Mouse (Mus musculus) midbrain, postnatal 0 days (tissue): ENCODE data around the gene Mmp21. TPM values are rescaled to one million over a fixed set of nuclear protein-coding genes. Genes with fewer than 3 reads are reported as not detected.
A peak's percentile ranks its signal among the peaks of the same experiment; 100 is the strongest.

Experiments used
- ATAC-seq: fragments of 200-750 bp; cut with Nextera tagmentation; 2 replicates; pipeline ENCODE4 v1.8.0; 2017; ENCODE audit warnings: moderate number of reproducible peaks, mild to moderate bottlenecking, moderate TSS enrichment, moderate library complexity; ENCODE audit not compliant: low FRiP score
- DNase-seq: peaks from one replicate; pipeline ENCODE4 v3.0.0-alpha.2; 2015; ENCODE audit warnings: low spot score
- H3K27ac ChIP-seq: fragments of 300-500 bp; sonication (generic); 2 replicates; pipeline ENCODE4 v1.5.1; 2014; ENCODE audit warnings: low read depth, mild to moderate bottlenecking, low read length, mixed read lengths
- H3K27me3 ChIP-seq: fragments of 300-500 bp; sonication (generic); 2 replicates; pipeline ENCODE4 v1.6.1; 2014; ENCODE audit warnings: low read length, control low read depth, mixed read lengths; ENCODE audit not compliant: insufficient read depth
- H3K36me3 ChIP-seq: fragments of 300-500 bp; sonication (generic); 2 replicates; pipeline ENCODE4 v1.6.1; 2014; ENCODE audit warnings: low read length, control low read depth, mixed read lengths; ENCODE audit not compliant: insufficient read depth
- H3K4me1 ChIP-seq: fragments of 300-500 bp; sonication (generic); 2 replicates; pipeline ENCODE4 v1.6.1; 2014; ENCODE audit warnings: mild to moderate bottlenecking, control low read depth, antibody characterized with exemption, low read length, mixed read lengths; ENCODE audit not compliant: insufficient read depth
- H3K4me2 ChIP-seq: fragments of 300-500 bp; sonication (generic); 2 replicates; pipeline ENCODE4 v1.6.1; 2014; ENCODE audit warnings: low read depth, mild to moderate bottlenecking, low read length, mixed read lengths; ENCODE audit not compliant: poor library complexity, severe bottlenecking
- H3K4me3 ChIP-seq: fragments of 300-500 bp; sonication (generic); 2 replicates; pipeline ENCODE4 v1.5.1; 2014; ENCODE audit warnings: low read depth, mild to moderate bottlenecking, low read length, moderate library complexity
- H3K9ac ChIP-seq: fragments of 300-500 bp; sonication (generic); replicated peaks from 2 replicates; pipeline ENCODE4 v1.6.1; 2014; ENCODE audit warnings: mild to moderate bottlenecking, low read length, moderate library complexity, mixed read lengths; ENCODE audit not compliant: poor library complexity, severe bottlenecking
- H3K9me3 ChIP-seq: fragments of 300-500 bp; sonication (generic); 2 replicates; pipeline ENCODE4 v1.6.1; 2016; ENCODE audit warnings: low read length, control low read depth
- CTCF ChIP-seq: IDR thresholded peaks from 2 replicates; pipeline ENCODE4 v1.5.1; 2016; ENCODE audit warnings: antibody characterized with exemption, mild to moderate bottlenecking
- WGBS: fragments of 180-500 bp; shearing (Covaris S2); extraction: QIAGEN DNeasy Blood & Tissue Kit; methylation state at CpG from one replicate; pipeline ENCODE4 v1.1.7; 2014; 5-methylcytosine and 5-hydroxymethylcytosine counted together
- polyA plus RNA-seq: library from polyadenylated mRNA; unstranded; fragments of >200 nt; fragmentation: Nextera tagmentation; extraction: Ambion mirVana; gene quantifications from 2 replicates; pipeline ENCODE4 v1.2.1, GENCODE M21; 2015
- total RNA-seq: library from RNA; depleted of rRNA; stranded (reverse); fragments of >200 nt; gene quantifications from 2 replicates; pipeline ENCODE4 v1.2.3, GENCODE M21; 2014; rRNA removed

The Mmp21 gene
- total RNA-seq (0.09 TPM in 1 of 2 replicates, not detected in the other), polyA plus RNA-seq (not detected in 2 replicates)

DNA sequence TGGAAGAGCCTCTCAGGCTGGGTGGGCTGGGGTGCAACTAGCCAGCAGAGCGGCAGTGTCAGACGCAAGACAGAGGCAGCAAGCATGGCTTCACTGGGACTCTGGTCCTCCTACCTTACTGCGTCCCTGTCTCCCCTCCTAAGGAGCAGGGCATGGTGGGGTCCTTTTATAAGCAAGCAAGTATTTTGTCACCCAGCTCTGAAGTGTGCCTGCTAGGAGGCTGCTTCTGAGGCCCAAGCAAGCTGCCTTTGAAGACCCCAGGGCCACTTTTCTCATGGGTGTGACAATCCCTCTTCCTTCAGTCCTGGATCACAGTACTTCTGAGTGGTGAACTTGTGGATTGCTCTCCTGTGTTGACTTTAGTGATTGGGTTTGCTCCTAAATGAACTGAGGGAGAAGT lies at the start of gene Mmp21:
Mmp21 (minus strand) TSS at position 101 of the 400 bp plus-strand sequence.
- DNase-seq (no peak), ATAC-seq (no peak)
- no peak within 1 kb of the TSS for H3K9ac ChIP-seq
- H3K4me1 ChIP-seq: no peaks in the 10 kb centered on the region
- WGBS: 90% methylated on average over 3 of the region's 3 CpGs
- no peak within 1 kb of the TSS for H3K27ac ChIP-seq
- no peaks in the 10 kb centered on the region for H3K27me3 ChIP-seq
- H3K4me3 ChIP-seq: no peak within 1 kb of the TSS
- 0 out of 2 replicates have a peak, but pooled peaks cover 4% of the 10 kb centered on the region for H3K9me3 ChIP-seq
- no peaks in the 10 kb centered on the region; the same call in 1 of the 2 replicates for H3K36me3 ChIP-seq
- no peak for TF ChIP-seq CTCF
- no peak within 1 kb of the TSS for H3K4me2 ChIP-seq

DNA sequence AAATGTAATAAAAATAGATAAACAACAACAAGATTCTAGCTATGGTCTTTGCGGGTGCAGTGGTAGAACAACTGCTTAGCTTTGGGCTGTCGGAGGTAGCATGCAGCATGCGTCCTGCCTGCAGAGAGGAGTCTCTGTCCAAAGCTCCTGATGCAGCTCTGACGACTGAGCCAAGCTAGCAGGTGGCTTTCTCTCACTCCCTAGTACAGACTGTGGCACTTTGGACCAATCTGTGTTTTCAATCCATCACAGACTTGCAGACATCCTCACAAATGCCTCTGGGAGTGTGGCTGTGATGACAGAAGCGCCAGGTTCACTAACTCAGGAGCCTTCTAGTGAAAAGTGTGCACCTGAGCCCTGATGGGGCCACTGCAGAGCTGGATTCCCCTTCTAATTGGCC lies 49.5 kb upstream of the Mmp21 start:
- DNase-seq (no peak), ATAC-seq (no peak)
- WGBS: 80% methylated on average over 5 of the region's 5 CpGs
- no peaks in the 10 kb centered on the region for H3K9me3 ChIP-seq
- peaks cover 25% of the 10 kb centered on the region for H3K36me3 ChIP-seq
- no peak overlapping the region for H3K9ac ChIP-seq
- H3K27ac ChIP-seq: no peak overlapping the region
- no peak overlapping the region for H3K4me3 ChIP-seq
- H3K4me2 ChIP-seq: no peak overlapping the region
- no peaks in the 10 kb centered on the region for H3K27me3 ChIP-seq
- TF ChIP-seq CTCF: no peak
- no peaks in the 10 kb centered on the region for H3K4me1 ChIP-seq

DNA sequence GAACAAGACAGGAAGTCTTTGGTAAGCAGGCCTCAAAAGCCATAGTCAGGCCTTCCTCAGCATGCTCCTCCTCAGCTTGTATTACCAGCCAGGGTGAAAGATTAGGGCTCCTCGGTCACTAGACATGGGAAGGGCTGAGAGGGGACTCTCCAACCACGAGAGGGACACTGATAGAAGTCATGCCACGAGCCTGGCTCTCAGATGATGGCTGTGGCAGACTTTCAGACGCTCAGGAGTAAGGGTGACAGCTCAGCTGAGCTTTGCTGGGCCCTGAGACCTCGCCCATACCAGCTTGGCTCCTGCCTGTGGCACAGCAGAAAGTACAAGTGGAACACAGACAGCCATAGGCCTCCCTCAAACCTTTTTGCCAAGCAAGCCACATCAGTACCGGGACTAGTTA lies 47.2 kb upstream of the Mmp21 start:
- Histone ChIP-seq H3K27ac (no peak overlapping the region), H3K36me3 (peaks cover 34% of the 10 kb centered on the region), H3K9me3 (no peaks in the 10 kb centered on the region), H3K4me3 (no peak overlapping the region), H3K4me1 (no peaks in the 10 kb centered on the region), H3K9ac (0 out of 2 replicates have a peak overlapping the region, but pooled peaks have one; percentile 19), H3K27me3 (no peaks in the 10 kb centered on the region), H3K4me2 (no peak overlapping the region)
- DNase-seq (no peak), ATAC-seq (no peak)
- 91% methylated on average over 6 of the region's 6 CpGs for WGBS
- no peak for TF ChIP-seq CTCF

DNA sequence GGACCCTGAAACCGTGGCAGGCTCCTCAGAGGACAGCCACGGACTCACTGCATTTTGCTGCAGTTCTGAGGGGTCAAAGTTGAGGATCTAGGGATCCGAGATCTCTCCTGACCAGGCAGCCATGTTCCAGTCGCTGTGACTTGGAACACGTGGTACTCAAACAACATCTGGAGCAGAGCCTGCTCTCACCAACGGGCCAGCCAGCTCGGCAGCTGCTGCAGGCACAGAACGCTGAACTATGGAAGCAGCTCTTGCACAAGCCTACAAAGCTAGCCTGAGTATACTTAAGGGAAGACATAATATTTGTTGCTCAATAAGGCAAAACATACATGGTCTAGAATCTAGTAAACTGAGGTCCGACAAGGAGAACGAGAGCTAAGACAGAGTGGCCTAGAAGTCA lies 45.7 kb upstream of the Mmp21 start:
- ATAC-seq: no peak
- Histone ChIP-seq H3K36me3 (peaks cover 44% of the 10 kb centered on the region), H3K27me3 (no peaks in the 10 kb centered on the region), H3K4me2 (no peak overlapping the region), H3K9me3 (no peaks in the 10 kb centered on the region), H3K9ac (no peak overlapping the region), H3K4me3 (no peak overlapping the region), H3K4me1 (no peaks in the 10 kb centered on the region), H3K27ac (no peak overlapping the region)
- no peak for DNase-seq
- no peak for TF ChIP-seq CTCF
- 84% methylated on average over 10 of the region's 10 CpGs for WGBS

DNA sequence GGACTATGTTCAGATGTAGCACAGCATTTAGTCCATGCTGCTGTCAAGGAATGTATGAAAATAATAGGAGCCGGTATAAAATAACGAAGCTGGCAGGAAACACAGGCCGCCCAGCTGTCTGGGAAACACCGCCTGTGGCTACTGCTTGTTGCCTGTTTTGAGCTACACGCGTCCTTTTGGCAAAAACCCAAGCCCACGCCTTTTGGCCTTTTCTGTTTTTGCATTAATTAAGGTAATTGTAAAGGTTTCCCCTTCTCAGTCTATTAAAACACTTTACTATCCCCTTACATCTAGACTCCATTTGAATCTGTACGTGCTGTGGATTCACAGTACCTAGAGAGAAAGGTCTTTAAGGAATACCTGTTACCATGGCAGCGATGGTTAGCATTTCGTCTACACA lies 45.0 kb upstream of the Mmp21 start:
- peak; percentile 36 for DNase-seq
- no peak overlapping the region for H3K9ac ChIP-seq
- H3K4me3 ChIP-seq: no peak overlapping the region
- H3K27me3 ChIP-seq: no peaks in the 10 kb centered on the region
- H3K4me1 ChIP-seq: no peaks in the 10 kb centered on the region
- no peak overlapping the region for H3K27ac ChIP-seq
- TF ChIP-seq CTCF: no peak
- no peak overlapping the region for H3K4me2 ChIP-seq
- 70% methylated on average over 10 of the region's 10 CpGs for WGBS
- no peaks in the 10 kb centered on the region for H3K9me3 ChIP-seq
- peaks cover 51% of the 10 kb centered on the region for H3K36me3 ChIP-seq
- no peak for ATAC-seq

DNA sequence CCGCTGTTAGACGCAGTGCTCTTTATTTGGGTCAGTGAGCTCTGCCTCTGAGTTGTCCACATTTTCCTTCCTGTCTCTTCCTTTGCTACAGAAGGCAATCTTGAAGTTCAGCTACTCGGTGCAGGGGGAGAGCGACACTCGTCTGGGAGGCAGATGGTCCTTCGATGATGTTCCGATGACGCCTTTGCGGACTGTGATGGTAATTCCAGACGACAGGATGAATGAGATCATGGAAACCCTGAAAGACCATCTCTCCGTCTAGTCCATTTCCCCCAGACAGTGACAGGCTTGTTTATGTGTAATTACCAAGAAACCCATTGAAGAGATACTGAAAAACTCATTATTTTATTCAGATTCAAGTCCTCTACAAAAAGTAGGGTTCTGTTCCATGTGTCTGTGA lies 40.8 kb upstream of the Mmp21 start:
- Histone ChIP-seq H3K27me3 (no peaks in the 10 kb centered on the region), H3K4me3 (no peak overlapping the region), H3K36me3 (peaks cover 87% of the 10 kb centered on the region), H3K9me3 (no peaks in the 10 kb centered on the region), H3K4me2 (no peak overlapping the region), H3K27ac (no peak overlapping the region), H3K4me1 (no peaks in the 10 kb centered on the region), H3K9ac (no peak overlapping the region)
- DNase-seq: no peak
- WGBS: 81% methylated on average over 11 of the region's 11 CpGs
- ATAC-seq: no peak
- no peak for TF ChIP-seq CTCF
